Mouse (Mus musculus): Measurements from ENCODE around the gene 4930539E08Rik. TPM values are rescaled to one million over a fixed set of nuclear protein-coding genes. Genes with fewer than 3 reads are reported as not detected.

The 4930539E08Rik gene
- total RNA-seq, 2 experiments from 2014 or later, result 0.12 TPM; not detected in 1

GRCm38 (mm10) chr17:28854377-28854776 lies 60.7 kb downstream of the 4930539E08Rik start:
- DNase-seq, result no peak

- no peak for DNase-seq
Observed at GRCm38 (mm10) chr17:28850511-28850910, 64.6 kb downstream of the 4930539E08Rik start.

GRCm38 (mm10) chr17:28846974-28847617 lies 68.0 kb downstream of the 4930539E08Rik start:
- DNase-seq, result no peak

Other genes with a start within 250 kb of the 4930539E08Rik start
- 1 to 10 TPM in 1 of 2 experiments, under 1 TPM in 1; 0.68 to 1.5 TPM for gene Slc26a8, start 225.1 kb downstream of the 4930539E08Rik start, total RNA-seq (2021)
- gene Mapk14, start 224.0 kb downstream of the 4930539E08Rik start, total RNA-seq (2021), result 10 to 100 TPM; 45.1 to 49.6 TPM
- 1 to 10 TPM; 1.1 to 1.8 TPM for gene AC170998.1, start 189.2 kb downstream of the 4930539E08Rik start, total RNA-seq (2021)
- under 1 TPM; 0.47 to 0.50 TPM for gene Mapk13, start 146.0 kb downstream of the 4930539E08Rik start, total RNA-seq (2021)
- 10 to 100 TPM; 22.8 to 25.9 TPM for gene Brpf3, start 114.2 kb downstream of the 4930539E08Rik start, total RNA-seq (2021)
- gene Pnpla1, start 56.9 kb downstream of the 4930539E08Rik start, total RNA-seq (2021), result under 1 TPM in 1 of 2 experiments, not detected in 1; 0.07 TPM
- not detected for gene Pxt1, start 28.5 kb upstream of the 4930539E08Rik start, total RNA-seq (2021)
- gene Kctd20, start 36.6 kb upstream of the 4930539E08Rik start, total RNA-seq (2021), result 10 to 100 TPM; 63.1 to 65.3 TPM
- 10 to 100 TPM; 64.3 to 67.4 TPM for gene Stk38, start 92.7 kb upstream of the 4930539E08Rik start, total RNA-seq (2021)
- 100 to 1,000 TPM; 224 to 227 TPM for gene Srsf3, start 117.3 kb upstream of the 4930539E08Rik start, total RNA-seq (2021)
- gene Cdkn1a, start 175.7 kb upstream of the 4930539E08Rik start, total RNA-seq (2021), result 10 to 100 TPM; 55.9 to 57.1 TPM
- gene Rab44, start 198.8 kb upstream of the 4930539E08Rik start, total RNA-seq (2021), result under 1 TPM; 0.47 to 0.57 TPM

All from heart, postnatal 4 days (tissue).